ENCODE assay signal across 27 mouse cellular contexts in genomic region chr1:128285136-128285535, GRCm38 (mm10). TPM values are rescaled to one million over a fixed set of nuclear protein-coding genes. Genes with fewer than 3 reads are reported as not detected.
DNase-seq lines count a peak whose midpoint lies in the region; ATAC-seq lines count a peak whose summit lies in the region.
"Had no signal": no experiment of that assay in that cellular context is flagged by ENCODE, and none has a peak within 500 bp of the region (broad histone marks: within the 10 kb centered on the region; RNA-seq: fewer than 3 reads in every experiment).

No protein-coding gene starts in this region.

- H3K9ac ChIP-seq in forebrain, embryonic 14.5 days (ENCODE audit: low read length) = no peak overlapping the region
- no peak overlapping the region for H3K9ac ChIP-seq in midbrain, embryonic 13.5 days (replicated peaks)
- H3K9ac ChIP-seq in midbrain, embryonic 16.5 days (ENCODE audit: low read depth, low read length) = no peak overlapping the region
- H3K9ac ChIP-seq: embryonic facial prominence, embryonic 12.5 days; hindbrain, embryonic 15.5 days; kidney, embryonic 15.5 days; limb, embryonic 15.5 days; liver, embryonic 13.5 days had no signal

- ATAC-seq in forebrain, embryonic 14.5 days = no peak
- ATAC-seq in midbrain, embryonic 13.5 days = peak; percentile 40; the same call in 1 of the 2 replicates
- ATAC-seq in midbrain, embryonic 16.5 days = no peak
- ATAC-seq: lung, postnatal 0 days had no signal

- H3K4me2 ChIP-seq in forebrain, embryonic 14.5 days (ENCODE audit: low read length) = no peak overlapping the region
- no peak overlapping the region for H3K4me2 ChIP-seq in midbrain, embryonic 13.5 days (replicated peaks)
- H3K4me2 ChIP-seq in midbrain, embryonic 16.5 days (ENCODE audit: low read length) = no peak overlapping the region
- H3K4me2 ChIP-seq: embryonic facial prominence, embryonic 12.5 days; hindbrain, embryonic 15.5 days; kidney, embryonic 15.5 days; limb, embryonic 15.5 days; liver, embryonic 13.5 days had no signal

- no peak overlapping the region for H3K4me3 ChIP-seq in forebrain, embryonic 14.5 days (ENCODE audit: low read depth, low read length)
- no peak overlapping the region for H3K4me3 ChIP-seq in forebrain, embryonic 10.5 days
- H3K4me3 ChIP-seq in midbrain, embryonic 13.5 days (replicated peaks) = no peak overlapping the region
- no peak overlapping the region for H3K4me3 ChIP-seq in midbrain, embryonic 16.5 days (ENCODE audit: low read depth, low read length)
- H3K4me3 ChIP-seq: embryonic facial prominence, embryonic 12.5 days; hindbrain, embryonic 15.5 days; kidney, embryonic 15.5 days; limb, embryonic 10.5 days; limb, embryonic 15.5 days; liver, embryonic 13.5 days had no signal

- peak; percentile 24 for DNase-seq in forebrain, embryonic 14.5 days (ENCODE audit: low spot score)
- no peak for DNase-seq in forebrain, embryonic 10.5 days (ENCODE audit: extremely low spot score, low spot score)
- DNase-seq in heart, postnatal 4 days = peak; percentile 29
- DNase-seq in heart, adult 8-10 months (ENCODE audit: low spot score) = no peak
- DNase-seq in c-Kit-positive CD71-positive TER-119-positive erythroid progenitor cells, embryonic 14.5 days (ENCODE audit: low spot score) = no peak
- DNase-seq: adrenal gland, postnatal 25 days; cerebellum, adult 9-10 months; embryo, embryonic 11 days; gastrocnemius, postnatal 25 days; kidney, adult 18-20 months; kidney, postnatal 25 days; liver, embryonic 13.5 days; lung, adult 18-20 months; lung, postnatal 4 days; thymus, postnatal 4 days had no signal

- 71% methylated on average over 9 of the region's 9 CpGs for WGBS in forebrain, embryonic 14.5 days
- 94% methylated on average over 9 of the region's 9 CpGs for WGBS in forebrain, embryonic 10.5 days
- 85% methylated on average over 9 of the region's 9 CpGs for WGBS in midbrain, embryonic 13.5 days
- 76% methylated on average over 9 of the region's 9 CpGs for WGBS in midbrain, embryonic 16.5 days

- no peaks in the 10 kb centered on the region for H3K4me1 ChIP-seq in forebrain, embryonic 14.5 days (ENCODE audit: control insufficient read depth, insufficient read depth, low read length)
- H3K4me1 ChIP-seq in forebrain, embryonic 10.5 days = no peaks in the 10 kb centered on the region
- H3K4me1 ChIP-seq in midbrain, embryonic 13.5 days (replicated peaks) = no peaks in the 10 kb centered on the region
- H3K4me1 ChIP-seq in midbrain, embryonic 16.5 days (ENCODE audit: control insufficient read depth, insufficient read depth, low read length) = no peaks in the 10 kb centered on the region
- H3K4me1 ChIP-seq: embryonic facial prominence, embryonic 12.5 days; hindbrain, embryonic 15.5 days; kidney, embryonic 15.5 days; limb, embryonic 10.5 days; limb, embryonic 15.5 days; liver, embryonic 13.5 days had no signal

- H3K27me3 ChIP-seq in forebrain, embryonic 14.5 days (replicated peaks; ENCODE audit: control insufficient read depth, insufficient read depth, low read length) = no peaks in the 10 kb centered on the region
- H3K27me3 ChIP-seq in forebrain, embryonic 10.5 days (ENCODE audit: poor library complexity, severe bottlenecking) = no peaks in the 10 kb centered on the region
- no peaks in the 10 kb centered on the region for H3K27me3 ChIP-seq in midbrain, embryonic 13.5 days
- no peaks in the 10 kb centered on the region for H3K27me3 ChIP-seq in midbrain, embryonic 16.5 days (ENCODE audit: control insufficient read depth, insufficient read depth, low read depth, low read length)
- H3K27me3 ChIP-seq: embryonic facial prominence, embryonic 12.5 days; hindbrain, embryonic 15.5 days; kidney, embryonic 15.5 days; limb, embryonic 15.5 days; liver, embryonic 13.5 days had no signal

- H3K36me3 ChIP-seq in forebrain, embryonic 14.5 days (ENCODE audit: control insufficient read depth, insufficient read depth, low read length) = peaks cover 10% of the 10 kb centered on the region
- peaks cover 81% of the 10 kb centered on the region for H3K36me3 ChIP-seq in forebrain, embryonic 10.5 days (replicated peaks)
- peaks cover 29% of the 10 kb centered on the region for H3K36me3 ChIP-seq in midbrain, embryonic 13.5 days
- H3K36me3 ChIP-seq in midbrain, embryonic 16.5 days (ENCODE audit: control insufficient read depth, insufficient read depth, low read length) = peaks cover 3% of the 10 kb centered on the region; the same call in 1 of the 2 replicates

- H3K27ac ChIP-seq in forebrain, embryonic 14.5 days (ENCODE audit: low read depth, low read length) = no peak overlapping the region
- no peak overlapping the region for H3K27ac ChIP-seq in forebrain, embryonic 10.5 days
- no peak overlapping the region for H3K27ac ChIP-seq in midbrain, embryonic 13.5 days
- H3K27ac ChIP-seq in midbrain, embryonic 16.5 days (ENCODE audit: low read length) = no peak overlapping the region
- H3K27ac ChIP-seq: embryonic facial prominence, embryonic 12.5 days; hindbrain, embryonic 15.5 days; kidney, embryonic 15.5 days; limb, embryonic 10.5 days; limb, embryonic 15.5 days; liver, embryonic 13.5 days had no signal

- no peaks in the 10 kb centered on the region for H3K9me3 ChIP-seq in forebrain, embryonic 14.5 days (replicated peaks; ENCODE audit: control insufficient read depth, low read length)
- H3K9me3 ChIP-seq in forebrain, embryonic 10.5 days = no peaks in the 10 kb centered on the region
- peaks cover 6% of the 10 kb centered on the region; the same call in 1 of the 2 replicates for H3K9me3 ChIP-seq in midbrain, embryonic 13.5 days
- no peaks in the 10 kb centered on the region for H3K9me3 ChIP-seq in midbrain, embryonic 16.5 days (replicated peaks; ENCODE audit: control insufficient read depth, low read length, poor library complexity, severe bottlenecking)
- H3K9me3 ChIP-seq: embryonic facial prominence, embryonic 12.5 days; hindbrain, embryonic 15.5 days; kidney, embryonic 15.5 days; limb, embryonic 10.5 days; limb, embryonic 15.5 days; liver, embryonic 13.5 days had no signal

RNA-seq across cellular contexts. Expression of gene Ubxn4, which starts 41.4 kb away (rescaled TPM):
- 57.7 and 62.0 TPM in 2 replicates for polyA plus RNA-seq in forebrain, embryonic 14.5 days (2014; fragmentation: Nextera tagmentation; extraction: Ambion mirVana)
- polyA plus RNA-seq in forebrain, embryonic 10.5 days (2016; fragmentation: Nextera tagmentation; extraction: Ambion mirVana) = 54.9 and 62.5 TPM in 2 replicates
- total RNA-seq in heart, postnatal 4 days (2021) = 10 to 100 TPM; 43.2 to 49.3 TPM
- 10 to 100 TPM; 35.4 to 43.4 (median 40.7) TPM for total RNA-seq in heart, adult 8-10 months (2022)
- polyA plus RNA-seq in midbrain, embryonic 13.5 days (2015; fragmentation: Nextera tagmentation; extraction: Ambion mirVana) = 84.1 and 84.6 TPM in 2 replicates
- 78.7 and 87.5 TPM in 2 replicates for polyA plus RNA-seq in midbrain, embryonic 16.5 days (2015; fragmentation: Nextera tagmentation; extraction: Ambion mirVana)

RNA-seq across cellular contexts. Expression of gene Lct, which starts 43.0 kb away (rescaled TPM):
- polyA plus RNA-seq in forebrain, embryonic 14.5 days (2014; fragmentation: Nextera tagmentation; extraction: Ambion mirVana) = 0.05 and 0.12 TPM in 2 replicates
- 0.12 and 0.50 TPM in 2 replicates for polyA plus RNA-seq in forebrain, embryonic 10.5 days (2016; fragmentation: Nextera tagmentation; extraction: Ambion mirVana)
- under 1 TPM; 0.14 to 0.52 TPM for total RNA-seq in heart, postnatal 4 days (2021)
- not detected for total RNA-seq in heart, adult 8-10 months (2022)
- 0.12 and 0.27 TPM in 2 replicates for polyA plus RNA-seq in midbrain, embryonic 13.5 days (2015; fragmentation: Nextera tagmentation; extraction: Ambion mirVana)
- 0.05 and 0.50 TPM in 2 replicates for polyA plus RNA-seq in midbrain, embryonic 16.5 days (2015; fragmentation: Nextera tagmentation; extraction: Ambion mirVana)
- total RNA-seq: adrenal gland, adult 18-20 months; gastrocnemius, adult 18-20 months; gastrocnemius, postnatal 25 days; heart, adult 18-20 months; monocyte, adult 5-6 weeks had no signal
- polyA plus RNA-seq: lung, postnatal 0 days had no signal

Comparison
In these comparisons a context has a peak if more than half of its experiments do, and no peak if none do; other contexts are left out.
1. DNase-seq: peak in forebrain, embryonic 14.5 days (single experiment) and heart, postnatal 4 days (single experiment); none in forebrain, embryonic 10.5 days (single experiment), heart, adult 8-10 months (single experiment) and c-Kit-positive CD71-positive TER-119-positive erythroid progenitor cells, embryonic 14.5 days (single experiment).